Mouse (Mus musculus) MEL (cell line): ENCODE data around the gene Serpina3j. TPM values are rescaled to one million over a fixed set of nuclear protein-coding genes. Genes with fewer than 3 reads are reported as not detected.
"Not testable (repeated sequence)": the region's sequence is repeated elsewhere in the genome, so short reads cannot be mapped to it uniquely, and the experiment has no call there.

Source experiments
- DNase-seq: peaks from one replicate; pipeline ENCODE4 v3.0.0; 2011; ENCODE audit warnings: low read depth, low spot score
- H3K27ac ChIP-seq: 2 replicates; pipeline ENCODE4 v1.5.1; 2012; ENCODE audit warnings: low read depth, mild to moderate bottlenecking, control low read depth, low read length, moderate library complexity; ENCODE audit not compliant: control insufficient read depth
- H3K27me3 ChIP-seq, 2 experiments: fragments of 150-350 bp in 1 of 2; sonication (generic) in 1 of 2; 2 replicates each; pipeline ENCODE4 v1.6.1; 2012; ENCODE audit warnings: low read length in 2 of 2, mild to moderate bottlenecking in 2 of 2, improper control_type of control experiment in 1 of 2, moderate library complexity in 1 of 2; ENCODE audit not compliant: insufficient read depth in 2 of 2, control insufficient read depth in 1 of 2
- H3K36me3 ChIP-seq, 2 experiments: 2 replicates each; pipeline ENCODE4 v1.6.1; 2012 to 2014; ENCODE audit warnings: low read length in 2 of 2, improper control_type of control experiment in 1 of 2, inconsistent platforms in 1 of 2, mild to moderate bottlenecking in 1 of 2; ENCODE audit not compliant: insufficient read depth in 2 of 2, control insufficient read depth in 1 of 2
- H3K4me1 ChIP-seq, 2 experiments: fragments of 150-350 bp in 1 of 2; sonication (generic) in 1 of 2; 2 replicates each; pipeline ENCODE4 v1.6.1; 2012; ENCODE audit warnings: low read length in 2 of 2, improper control_type of control experiment in 1 of 2, mild to moderate bottlenecking in 1 of 2; ENCODE audit not compliant: insufficient read depth in 2 of 2, control insufficient read depth in 1 of 2
- H3K4me3 ChIP-seq, 2 experiments: fragments of 150-350 bp in 1 of 2; sonication (generic) in 1 of 2; 2 replicates each; pipeline ENCODE4 v1.5.1; 2012; ENCODE audit warnings: low read depth in 2 of 2, low read length in 2 of 2, mild to moderate bottlenecking in 2 of 2, moderate library complexity in 2 of 2, control low read depth in 1 of 2, improper control_type of control experiment in 1 of 2; ENCODE audit not compliant: control insufficient read depth in 1 of 2, insufficient read depth in 1 of 2
- H3K79me2 ChIP-seq: 2 replicates; pipeline ENCODE4 v1.6.1; 2012; ENCODE audit warnings: mild to moderate bottlenecking, low read length, moderate library complexity; ENCODE audit not compliant: control insufficient read depth, poor library complexity, insufficient read depth
- H3K9ac ChIP-seq: 2 replicates; pipeline ENCODE4 v1.6.1; 2012; ENCODE audit warnings: low read depth, mild to moderate bottlenecking, control low read depth, low read length, moderate library complexity; ENCODE audit not compliant: control insufficient read depth, poor library complexity, severe bottlenecking
- H3K9me3 ChIP-seq: fragments of 150-350 bp; sonication (generic); replicated peaks from 2 replicates; pipeline ENCODE4 v1.6.1; 2012; ENCODE audit warnings: mild to moderate bottlenecking, low read length, improper control_type of control experiment, moderate library complexity; ENCODE audit not compliant: insufficient read depth
- BHLHE40 ChIP-seq: IDR thresholded peaks from 2 replicates; pipeline ENCODE4 v1.6.1; 2012; ENCODE audit warnings: low read depth, mild to moderate bottlenecking, inconsistent platforms, low read length, improper control_type of control experiment, borderline replicate concordance
- CHD2 ChIP-seq: IDR thresholded peaks from 2 replicates; pipeline ENCODE4 v1.6.1; 2011; ENCODE audit warnings: low read length, improper control_type of control experiment
- CTCF ChIP-seq, 3 experiments: IDR thresholded peaks in 2 of 3; conservative IDR thresholded peaks in 1 of 3; 2 replicates each; pipeline ENCODE4 v1.5.1; 2011 to 2012; ENCODE audit warnings: low read length in 3 of 3, low read depth in 2 of 3, mild to moderate bottlenecking in 2 of 3, improper control_type of control experiment in 1 of 3, inconsistent platforms in 1 of 3, mixed read lengths in 1 of 3, moderate library complexity in 1 of 3; ENCODE audit not compliant: control insufficient read depth in 1 of 3, insufficient read depth in 1 of 3, poor library complexity in 1 of 3, severe bottlenecking in 1 of 3
- ETS1 ChIP-seq: IDR thresholded peaks from 2 replicates; pipeline ENCODE4 v1.6.1; 2012; ENCODE audit warnings: low read depth, mild to moderate bottlenecking, inconsistent platforms, low read length, improper control_type of control experiment, moderate library complexity
- GATA1 ChIP-seq: IDR thresholded peaks from 2 replicates; pipeline ENCODE4 v1.6.1; 2011; ENCODE audit warnings: low read depth, low read length, improper control_type of control experiment
- HCFC1 ChIP-seq: IDR thresholded peaks from 2 replicates; pipeline ENCODE4 v1.6.1; 2012; ENCODE audit warnings: low read depth, mild to moderate bottlenecking, inconsistent platforms, low read length, improper control_type of control experiment, moderate library complexity
- KAT2A ChIP-seq: conservative IDR thresholded peaks from 2 replicates; pipeline ENCODE4 v1.6.1; 2012; ENCODE audit warnings: low read depth, low read length, improper control_type of control experiment, inconsistent platforms
- MAFK ChIP-seq: IDR thresholded peaks from 2 replicates; pipeline ENCODE4 v1.6.1; 2011; ENCODE audit warnings: low read depth, mild to moderate bottlenecking, low read length, improper control_type of control experiment, borderline replicate concordance
- MAX ChIP-seq: IDR thresholded peaks from 2 replicates; pipeline ENCODE4 v1.6.1; 2011; ENCODE audit warnings: low read length, improper control_type of control experiment
- MXI1 ChIP-seq: IDR thresholded peaks from 2 replicates; pipeline ENCODE4 v1.6.1; 2011; ENCODE audit warnings: mild to moderate bottlenecking, low read depth, low read length, improper control_type of control experiment
- MYB ChIP-seq: IDR thresholded peaks from 2 replicates; pipeline ENCODE4 v1.6.1; 2011; ENCODE audit warnings: mild to moderate bottlenecking, low read depth, low read length, improper control_type of control experiment
- MYC ChIP-seq: IDR thresholded peaks from 2 replicates; pipeline ENCODE4 v1.6.1; 2011; ENCODE audit warnings: low read depth, mild to moderate bottlenecking, low read length, improper control_type of control experiment, moderate library complexity
- POLR2A ChIP-seq, 2 experiments: IDR thresholded peaks; 2 replicates each; pipeline ENCODE4 v1.6.1; 2011 to 2012; ENCODE audit warnings: low read length in 2 of 2, mild to moderate bottlenecking in 2 of 2, control low read depth in 1 of 2, improper control_type of control experiment in 1 of 2, low read depth in 1 of 2, moderate library complexity in 1 of 2; ENCODE audit not compliant: control insufficient read depth in 1 of 2, insufficient read depth in 1 of 2, poor library complexity in 1 of 2
- RCOR1 ChIP-seq: IDR thresholded peaks from 2 replicates; pipeline ENCODE4 v1.6.1; 2012; ENCODE audit warnings: low read depth, mild to moderate bottlenecking, inconsistent platforms, low read length, improper control_type of control experiment
- TCF12 ChIP-seq: IDR thresholded peaks from 2 replicates; pipeline ENCODE4 v1.6.1; 2014; ENCODE audit warnings: low read depth, mild to moderate bottlenecking, inconsistent platforms, low read length, improper control_type of control experiment, moderate library complexity
- UBTF ChIP-seq: IDR thresholded peaks from 2 replicates; pipeline ENCODE4 v1.6.1; 2012; ENCODE audit warnings: low read depth, mild to moderate bottlenecking, inconsistent platforms, low read length, improper control_type of control experiment, moderate library complexity, borderline replicate concordance; ENCODE audit not compliant: insufficient read depth
- USF1 ChIP-seq: IDR thresholded peaks from 2 replicates; pipeline ENCODE4 v1.6.1; 2014; ENCODE audit warnings: low read depth, mild to moderate bottlenecking, inconsistent platforms, low read length, improper control_type of control experiment, moderate library complexity
- USF2 ChIP-seq, 2 experiments: IDR thresholded peaks; 2 replicates each; pipeline ENCODE4 v1.6.1; 2011 to 2012; ENCODE audit warnings: improper control_type of control experiment in 2 of 2, low read length in 2 of 2, borderline replicate concordance in 1 of 2, inconsistent platforms in 1 of 2, low read depth in 1 of 2, mild to moderate bottlenecking in 1 of 2; ENCODE audit not compliant: insufficient read depth in 1 of 2
- ZKSCAN1 ChIP-seq: IDR thresholded peaks from 2 replicates; pipeline ENCODE4 v1.6.1; 2012; ENCODE audit warnings: low read depth, mild to moderate bottlenecking, inconsistent platforms, low read length, improper control_type of control experiment, moderate library complexity
- ZMIZ1 ChIP-seq: IDR thresholded peaks from 2 replicates; pipeline ENCODE4 v1.6.1; 2012; ENCODE audit warnings: low read depth, mild to moderate bottlenecking, inconsistent platforms, low read length, improper control_type of control experiment, moderate library complexity
- ZNF384 ChIP-seq: IDR thresholded peaks from 2 replicates; pipeline ENCODE4 v1.6.1; 2012; ENCODE audit warnings: low read depth, mild to moderate bottlenecking, inconsistent platforms, low read length, improper control_type of control experiment
- polyA plus RNA-seq, 2 experiments: library from polyadenylated mRNA; stranded (reverse) in 1 of 2; unstranded in 1 of 2; fragments of >175 nt in 1 of 2; fragments of >200 nt in 1 of 2; gene quantifications; 2 replicates each; pipeline versions ENCODE4 v1.2.1 to v1.2.4; 2012; ENCODE audit warnings: low replicate concordance in 2 of 2, low read depth in 1 of 2; ENCODE audit not compliant: insufficient read length in 2 of 2, insufficient read depth in 1 of 2, missing spikeins in 1 of 2
- total RNA-seq: library from RNA; depleted of rRNA; stranded (reverse); fragments of 300-350 nt; gene quantifications from 2 replicates; pipeline ENCODE4 v1.2.3, GENCODE M21; 2012

The Serpina3j gene
- total and polyA plus RNA-seq, 3 experiments, result not detected

DNA sequence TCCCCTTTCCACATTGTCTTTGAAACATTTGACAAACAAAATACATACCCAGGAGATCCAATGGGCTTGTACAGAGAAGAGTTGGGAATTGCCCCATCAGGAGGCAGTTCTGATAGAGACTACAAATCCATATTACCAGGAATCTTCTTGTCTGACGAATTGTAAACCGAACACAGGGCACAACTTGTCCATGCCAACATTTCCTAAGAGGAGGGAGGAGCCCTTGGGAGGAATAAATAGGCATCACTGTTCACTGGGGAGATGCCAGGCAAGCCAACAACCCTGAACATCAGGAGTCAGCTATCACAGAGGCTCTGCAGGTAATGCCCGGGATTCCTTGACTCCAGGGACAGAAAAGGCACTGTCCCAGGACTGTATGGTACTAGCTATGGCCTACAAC lies 23.9 kb downstream of the Serpina3j start, which contains the start of the genes Serpina3k and Serpina3m:
TSS of gene Serpina3k (plus strand) at position 261 of the 400 bp plus-strand sequence.
TSS of gene Serpina3m (plus strand) at position 261 of the 400 bp plus-strand sequence.
- not testable (repeated sequence) for H3K79me2 ChIP-seq, H3K4me1 ChIP-seq, H3K36me3 ChIP-seq, H3K27ac ChIP-seq, H3K9me3 ChIP-seq, H3K9ac ChIP-seq, DNase-seq, H3K4me3 ChIP-seq, H3K27me3 ChIP-seq

DNA sequence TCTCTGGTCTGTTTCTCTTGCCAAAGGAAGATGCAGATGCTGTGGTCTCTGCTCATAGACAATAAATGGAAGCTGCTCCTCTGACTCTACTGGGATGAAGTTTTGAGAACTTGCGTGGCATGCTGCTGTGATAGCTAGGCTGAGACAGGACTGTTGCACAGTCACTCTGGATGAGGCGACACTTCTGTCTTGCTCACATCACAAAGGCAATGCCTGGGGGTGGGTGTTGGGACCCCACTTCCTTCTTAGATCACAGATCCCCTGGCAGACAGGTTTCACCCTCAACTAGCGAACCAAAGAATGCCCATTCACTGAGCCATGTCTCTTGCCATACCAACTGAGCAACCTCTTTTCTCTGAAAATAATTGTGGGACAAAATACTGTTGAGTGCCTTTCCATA lies 24.4 kb downstream of the Serpina3j start:
- no peak for DNase-seq
- Histone ChIP-seq H3K36me3 (no peaks in the 10 kb centered on the region), H3K27me3 (no peaks in the 10 kb centered on the region), H3K9ac (no peak overlapping the region), H3K27ac (no peak overlapping the region), H3K4me3 (no peak overlapping the region), H3K79me2 (no peaks in the 10 kb centered on the region), H3K9me3 (no peaks in the 10 kb centered on the region), H3K4me1 (no peaks in the 10 kb centered on the region)
- TF ChIP-seq BHLHE40 (no peak), MXI1 (no peak), ETS1 (no peak), UBTF (no peak), GATA1 (no peak), POLR2A (IDR thresholded peaks at IDR 0.05; ENCODE audit: control insufficient read depth in 1 of 2, insufficient read depth in 1 of 2, low read depth in 1 of 2, low read length in 2 of 2, poor library complexity in 1 of 2) (no peak), ZNF384 (no peak), USF2 (IDR thresholded peaks at IDR 0.05; ENCODE audit: borderline replicate concordance in 1 of 2, insufficient read depth in 1 of 2, low read depth in 1 of 2, low read length in 2 of 2) (no peak), MAX (no peak)

DNA sequence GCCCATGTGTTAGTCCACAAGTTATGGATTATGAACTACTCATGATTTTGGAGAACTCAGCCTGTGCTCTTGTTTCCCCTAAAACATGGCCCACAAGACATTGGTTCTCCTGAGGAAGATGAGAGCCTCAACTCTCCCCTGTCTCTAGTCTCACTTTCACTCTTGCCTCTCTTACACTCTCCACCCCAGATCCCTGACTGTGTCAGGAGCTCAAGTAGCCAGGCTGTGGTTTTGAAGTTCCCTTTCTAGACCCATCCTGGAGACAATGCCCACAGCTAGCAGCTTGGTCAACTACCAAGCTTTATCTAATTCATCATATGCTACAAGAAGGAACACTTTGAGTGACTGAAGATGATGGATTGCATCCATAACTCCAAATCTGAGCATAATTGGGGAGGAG lies 28.1 kb downstream of the Serpina3j start:
- H3K4me3 ChIP-seq, H3K4me1 ChIP-seq, H3K9ac ChIP-seq, H3K9me3 ChIP-seq, H3K27me3 ChIP-seq, H3K27ac ChIP-seq, H3K36me3 ChIP-seq, H3K79me2 ChIP-seq, DNase-seq: not testable (repeated sequence)

DNA sequence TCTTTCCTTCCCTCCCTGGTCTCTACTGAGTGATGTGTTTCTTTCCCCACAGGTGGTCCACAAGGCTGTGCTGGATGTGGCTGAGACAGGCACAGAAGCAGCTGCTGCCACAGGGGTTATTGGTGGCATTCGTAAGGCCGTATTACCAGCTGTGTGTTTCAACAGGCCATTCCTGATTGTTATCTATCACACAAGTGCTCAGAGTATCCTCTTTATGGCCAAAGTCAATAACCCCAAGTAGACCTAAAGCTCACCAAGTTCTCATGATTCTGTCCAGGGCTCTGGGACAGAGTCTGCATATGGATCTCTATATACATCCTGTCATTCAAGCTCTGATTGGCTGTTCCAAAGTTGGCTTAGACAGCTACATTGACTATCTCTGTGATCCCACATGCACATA lies 30.8 kb downstream of the Serpina3j start:
- DNase-seq, result no peak
- Histone ChIP-seq H3K4me1 (no peaks in the 10 kb centered on the region), H3K79me2 (no peaks in the 10 kb centered on the region)
- TF ChIP-seq ZKSCAN1 (no peak), CHD2 (no peak), MAFK (no peak), CTCF (IDR thresholded peaks at IDR 0.05 in 2 of 3, conservative IDR thresholded peaks at IDR 0.05 in 1 of 3; ENCODE audit: control insufficient read depth in 1 of 3, insufficient read depth in 1 of 3, low read depth in 2 of 3, low read length in 3 of 3, poor library complexity in 1 of 3, severe bottlenecking in 1 of 3) (no peak), MYC (no peak), HCFC1 (no peak), ZMIZ1 (no peak), BHLHE40 (no peak), USF1 (no peak), KAT2A (no peak), MYB (no peak), USF2 (IDR thresholded peaks at IDR 0.05; ENCODE audit: borderline replicate concordance in 1 of 2, insufficient read depth in 1 of 2, low read depth in 1 of 2, low read length in 2 of 2) (no peak), MAX (no peak), RCOR1 (no peak), TCF12 (no peak)

More for the DNA sequence above, 30.8 kb downstream of the Serpina3j start:
- H3K9ac ChIP-seq, result no peak overlapping the region
- H3K27me3 ChIP-seq, result no peaks in the 10 kb centered on the region
- H3K36me3 ChIP-seq, result no peaks in the 10 kb centered on the region
- no peak overlapping the region for H3K27ac ChIP-seq
- no peak overlapping the region for H3K4me3 ChIP-seq
- H3K9me3 ChIP-seq, result no peaks in the 10 kb centered on the region
